Mouse (Mus musculus) urinary bladder, adult 18-20 months (tissue): ENCODE measurements around the gene Zg16.

Experiments used
- DNase-seq, 2 experiments: peaks; one replicate each; pipeline ENCODE4 v3.0.0; 2022; ENCODE audit warnings: low spot score in 2 of 2, mixed read lengths in 2 of 2

Gene Zg16

GRCm38 (mm10) chr7:127021563-127022527, 65.3 kb downstream of the Zg16 start:
- no peak for DNase-seq

- DNase-seq, result peak in 1 of 2 experiments; percentile 36
These were observed 66.1 kb downstream of the Zg16 start, which contains the start of the genes Gm42742 and Prrt2 for GRCm38 (mm10) chr7:127020901-127021562. Gene Gm42742 (minus strand): TSS chr7:127021097. Gene Prrt2 (minus strand): TSS chr7:127021211.

GRCm38 (mm10) chr7:127020491-127020890, 66.6 kb downstream of the Zg16 start:
- no peak for DNase-seq

GRCm38 (mm10) chr7:127020031-127020430, 67.1 kb downstream of the Zg16 start:
- DNase-seq, result no peak

- DNase-seq, result no peak
These were observed 67.7 kb downstream of the Zg16 start for GRCm38 (mm10) chr7:127019306-127019960.

- no peak for DNase-seq
These were observed 68.5 kb downstream of the Zg16 start for GRCm38 (mm10) chr7:127018416-127019305.

GRCm38 (mm10) chr7:127017950-127018345, 69.2 kb downstream of the Zg16 start:
- DNase-seq, result no peak

- DNase-seq, result peak; percentile 94 to 95
These were observed 69.9 kb downstream of the Zg16 start, which contains the start of gene Pagr1a for GRCm38 (mm10) chr7:127016971-127017949. Gene Pagr1a (minus strand): TSS chr7:127017352.

- DNase-seq, result no peak
These were observed 70.6 kb downstream of the Zg16 start for GRCm38 (mm10) chr7:127016486-127016938.

GRCm38 (mm10) chr7:127016481-127016485, 70.8 kb downstream of the Zg16 start, which contains the start of gene Pagr1b:
Gene Pagr1b (minus strand): TSS chr7:127016484.
- no peak for DNase-seq

- no peak for DNase-seq
These were observed 71.0 kb downstream of the Zg16 start for GRCm38 (mm10) chr7:127016081-127016480.

- DNase-seq, result no peak
These were observed 72.1 kb downstream of the Zg16 start for GRCm38 (mm10) chr7:127014993-127015392.

GRCm38 (mm10) chr7:127014320-127014719, 72.8 kb downstream of the Zg16 start, which contains the start of gene Mvp:
Gene Mvp (minus strand): TSS chr7:127014621.
- DNase-seq, result peak; percentile 61 to 75

GRCm38 (mm10) chr7:127013385-127013784, 73.7 kb downstream of the Zg16 start:
- no peak for DNase-seq

- no peak for DNase-seq
These were observed 74.3 kb downstream of the Zg16 start for GRCm38 (mm10) chr7:127012845-127013244.

- DNase-seq, result no peak
These were observed 74.8 kb downstream of the Zg16 start for GRCm38 (mm10) chr7:127012374-127012773.

- DNase-seq, result no peak
These were observed 75.4 kb downstream of the Zg16 start for GRCm38 (mm10) chr7:127011717-127012116.

- DNase-seq, result no peak
These were observed 76.1 kb downstream of the Zg16 start for GRCm38 (mm10) chr7:127011051-127011450.

GRCm38 (mm10) chr7:127009307-127010085, 77.6 kb downstream of the Zg16 start:
- DNase-seq, result no peak
